Mouse (Mus musculus) splenic B cell, adult 2 months (primary cell): ENCODE measurements around the gene Itfg2.
"Not testable (repeated sequence)": the region's sequence is repeated elsewhere in the genome, so short reads cannot be mapped to it uniquely, and the experiment has no call there.

Source experiments
- DNase-seq: peaks from one replicate; pipeline ENCODE4 v3.0.0-alpha.2; 2011; ENCODE audit warnings: low read depth, low spot score
- H3K27me3 ChIP-seq: 2 replicates; pipeline ENCODE4 v1.6.1; 2012; ENCODE audit warnings: mild to moderate bottlenecking, low read length, moderate library complexity, mixed read lengths; ENCODE audit not compliant: control insufficient read depth, poor library complexity, insufficient read depth, severe bottlenecking
- H3K36me3 ChIP-seq: 2 replicates; pipeline ENCODE4 v1.6.1; 2012; ENCODE audit warnings: mild to moderate bottlenecking, low read length, moderate library complexity, mixed read lengths; ENCODE audit not compliant: control insufficient read depth, poor library complexity, insufficient read depth, severe bottlenecking

Gene Itfg2

GRCm38 (mm10) chr6:128381254-128381653, 43.5 kb downstream of the Itfg2 start:
- Histone ChIP-seq H3K27me3 (no peaks in the 10 kb centered on the region), H3K36me3 (no peaks in the 10 kb centered on the region)
- DNase-seq: peak; percentile 51

GRCm38 (mm10) chr6:128380594-128381167, 44.0 kb downstream of the Itfg2 start:
- H3K27me3 ChIP-seq, H3K36me3 ChIP-seq, DNase-seq: not testable (repeated sequence)

GRCm38 (mm10) chr6:128379636-128380035, 45.1 kb downstream of the Itfg2 start:
- no peak for DNase-seq
- H3K27me3 ChIP-seq: no peaks in the 10 kb centered on the region
- H3K36me3 ChIP-seq: no peaks in the 10 kb centered on the region

GRCm38 (mm10) chr6:128376371-128377085, 48.2 kb downstream of the Itfg2 start:
- no peak for DNase-seq
- Histone ChIP-seq H3K27me3 (no peaks in the 10 kb centered on the region), H3K36me3 (no peaks in the 10 kb centered on the region)

GRCm38 (mm10) chr6:128375192-128375591, 49.5 kb downstream of the Itfg2 start, which contains the start of the genes Tex52 and Gm44596:
Tex52 (plus strand) TSS chr6:128375456.
Gm44596 (plus strand) TSS chr6:128375503.
- no peak for DNase-seq
- Histone ChIP-seq H3K36me3 (no peaks in the 10 kb centered on the region), H3K27me3 (no peaks in the 10 kb centered on the region)

- no peak for DNase-seq
- Histone ChIP-seq H3K36me3 (no peaks in the 10 kb centered on the region), H3K27me3 (no peaks in the 10 kb centered on the region)
Measured at GRCm38 (mm10) chr6:128370040-128370439, 54.7 kb downstream of the Itfg2 start.

- H3K27me3 ChIP-seq: no peaks in the 10 kb centered on the region
- no peaks in the 10 kb centered on the region for H3K36me3 ChIP-seq
- no peak for DNase-seq
Measured at GRCm38 (mm10) chr6:128366466-128366865, 58.3 kb downstream of the Itfg2 start.

GRCm38 (mm10) chr6:128364721-128365120, 60.0 kb downstream of the Itfg2 start:
- Histone ChIP-seq H3K36me3 (no peaks in the 10 kb centered on the region), H3K27me3 (no peaks in the 10 kb centered on the region; the same call in 1 of the 2 replicates)
- DNase-seq: no peak

- Histone ChIP-seq H3K36me3 (no peaks in the 10 kb centered on the region), H3K27me3 (no peaks in the 10 kb centered on the region; the same call in 1 of the 2 replicates)
- DNase-seq: peak; percentile 13
Measured at GRCm38 (mm10) chr6:128363007-128363825, 61.5 kb downstream of the Itfg2 start.

- no peaks in the 10 kb centered on the region; the same call in 1 of the 2 replicates for H3K27me3 ChIP-seq
- DNase-seq: peak; percentile 87
- no peaks in the 10 kb centered on the region for H3K36me3 ChIP-seq
Measured at GRCm38 (mm10) chr6:128362381-128363006, 62.2 kb downstream of the Itfg2 start, which contains the start of the genes Rhno1 and Foxm1. Rhno1 (minus strand) TSS chr6:128362911. Foxm1 (plus strand) TSS chr6:128362967.

GRCm38 (mm10) chr6:128361901-128362300, 62.8 kb downstream of the Itfg2 start:
- Histone ChIP-seq H3K36me3 (no peaks in the 10 kb centered on the region), H3K27me3 (no peaks in the 10 kb centered on the region; the same call in 1 of the 2 replicates)
- no peak for DNase-seq
